Mouse (Mus musculus): ENCODE data around the gene Platr17. TPM values are rescaled to one million over a fixed set of nuclear protein-coding genes. Genes with fewer than 3 reads are reported as not detected.

The Platr17 gene
- polyA plus RNA-seq, 1 experiment: 0.47 TPM

DNA sequence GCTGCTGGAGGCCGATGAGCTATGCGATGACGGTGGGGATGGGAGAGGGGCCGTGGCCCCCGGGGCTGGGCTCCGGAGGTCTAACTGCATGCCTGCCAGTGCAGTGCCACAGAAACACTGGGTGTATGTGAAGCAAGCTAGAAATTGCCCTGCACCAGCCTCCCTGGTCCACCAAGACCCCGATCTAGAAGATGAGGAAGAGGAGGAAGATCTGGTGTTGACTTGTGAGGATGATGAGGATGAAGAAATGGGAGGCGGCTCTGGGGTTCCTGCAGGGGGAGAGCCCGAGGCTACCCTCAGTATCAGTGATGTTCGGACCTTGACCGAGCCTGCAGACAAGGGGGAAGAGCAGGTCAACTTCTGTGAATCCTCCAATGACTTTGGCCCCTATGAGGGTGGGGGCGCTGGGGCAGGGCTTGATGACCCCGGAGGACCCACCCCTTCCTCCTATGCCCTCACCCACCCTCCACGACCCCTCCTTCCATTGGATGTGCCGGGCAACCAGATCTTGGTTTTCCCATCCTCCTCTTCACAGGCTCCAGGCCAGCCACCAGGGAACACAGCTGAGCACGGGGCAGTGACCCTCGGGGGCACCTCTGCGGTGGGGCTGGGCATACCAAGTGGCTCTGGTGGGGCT is 12.8 kb downstream of the Platr17 start:
- peaks cover 17% of the 10 kb centered on the region; the same call in 1 of the 2 replicates for H3K4me1 ChIP-seq (ENCODE audit: control insufficient read depth, insufficient read depth, insufficient read length)
- whole genome bisulfite sequencing: 95% methylated on average over 18 of the region's 18 CpGs
- H3K27ac ChIP-seq (ENCODE audit: insufficient read depth, low read length): no peak overlapping the region
- no peak overlapping the region for H3K4me3 ChIP-seq (ENCODE audit: extremely low read depth, insufficient read depth, insufficient read length)
- peaks cover 25% of the 10 kb centered on the region for H3K36me3 ChIP-seq (ENCODE audit: control insufficient read depth, insufficient read depth, low read length)
- no peaks in the 10 kb centered on the region for H3K27me3 ChIP-seq (ENCODE audit: control insufficient read depth, insufficient read depth, low read length)
- DNase-seq (ENCODE audit: low read depth in 1 of 2, low spot score in 2 of 2): no peak
- TF ChIP-seq CTCF (IDR thresholded peaks at IDR 0.05; ENCODE audit: extremely low read depth, insufficient read depth, insufficient read length, insufficient replicate concordance): no peak
- no peak for TF ChIP-seq POLR2A (IDR thresholded peaks at IDR 0.05; ENCODE audit: low read depth, low read length)

DNA sequence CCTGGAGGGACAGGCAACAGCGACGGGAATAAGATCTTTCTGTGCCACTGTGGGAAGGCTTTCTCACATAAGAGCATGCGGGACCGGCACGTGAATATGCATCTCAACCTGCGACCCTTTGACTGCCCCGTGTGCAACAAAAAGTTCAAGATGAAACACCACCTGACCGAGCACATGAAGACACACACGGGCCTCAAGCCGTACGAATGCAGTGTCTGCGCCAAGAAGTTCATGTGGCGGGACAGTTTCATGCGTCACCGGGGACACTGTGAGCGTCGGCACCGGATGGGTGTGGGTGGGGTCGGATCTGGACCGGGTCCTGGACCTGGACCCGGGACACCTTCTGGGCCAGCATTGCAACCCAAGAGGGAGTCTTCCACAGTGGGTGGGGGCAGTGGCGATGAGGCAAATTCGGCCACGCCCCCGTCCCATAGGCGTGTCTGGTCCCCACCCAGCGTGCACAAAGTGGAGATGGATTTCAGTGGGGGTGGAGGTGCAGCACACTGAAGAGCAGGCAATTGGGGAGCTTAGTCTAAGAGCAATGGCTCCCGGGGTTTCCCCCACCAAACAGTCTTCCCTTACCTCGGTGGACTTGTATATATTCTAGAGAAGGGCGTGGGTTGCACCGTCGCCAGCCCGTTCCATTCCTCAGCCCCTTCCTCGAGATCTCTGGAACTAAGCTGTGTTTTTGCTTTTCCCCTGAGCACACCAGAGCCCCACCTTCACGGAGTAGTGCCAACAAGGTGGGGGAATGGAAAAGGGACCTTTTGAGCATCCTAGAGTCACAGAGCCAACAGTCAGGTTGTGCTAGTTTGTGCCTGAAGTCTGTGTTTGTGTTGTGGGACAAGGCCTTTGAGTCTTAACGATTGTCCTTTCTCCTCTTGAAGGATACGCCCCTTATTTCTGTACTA is 13.6 kb downstream of the Platr17 start:
- H3K4me1 ChIP-seq (ENCODE audit: control insufficient read depth, insufficient read depth, insufficient read length): peaks cover 17% of the 10 kb centered on the region; the same call in 1 of the 2 replicates
- WGBS: 70% methylated on average over 37 of the region's 37 CpGs
- H3K27me3 ChIP-seq (ENCODE audit: control insufficient read depth, insufficient read depth, low read length): no peaks in the 10 kb centered on the region
- DNase-seq (ENCODE audit: low read depth in 1 of 2, low spot score in 2 of 2): no peak
- peaks cover 21% of the 10 kb centered on the region for H3K36me3 ChIP-seq (ENCODE audit: control insufficient read depth, insufficient read depth, low read length)
- H3K27ac ChIP-seq (ENCODE audit: insufficient read depth, low read length): peak overlapping the region; percentile 95
- TF ChIP-seq CTCF (IDR thresholded peaks at IDR 0.05; ENCODE audit: extremely low read depth, insufficient read depth, insufficient read length, insufficient replicate concordance): no peak
- TF ChIP-seq POLR2A (IDR thresholded peaks at IDR 0.05; ENCODE audit: low read depth, low read length): no peak
- peak overlapping the region; percentile 94; the same call in 1 of the 2 replicates for H3K4me3 ChIP-seq (ENCODE audit: extremely low read depth, insufficient read depth, insufficient read length)

DNA sequence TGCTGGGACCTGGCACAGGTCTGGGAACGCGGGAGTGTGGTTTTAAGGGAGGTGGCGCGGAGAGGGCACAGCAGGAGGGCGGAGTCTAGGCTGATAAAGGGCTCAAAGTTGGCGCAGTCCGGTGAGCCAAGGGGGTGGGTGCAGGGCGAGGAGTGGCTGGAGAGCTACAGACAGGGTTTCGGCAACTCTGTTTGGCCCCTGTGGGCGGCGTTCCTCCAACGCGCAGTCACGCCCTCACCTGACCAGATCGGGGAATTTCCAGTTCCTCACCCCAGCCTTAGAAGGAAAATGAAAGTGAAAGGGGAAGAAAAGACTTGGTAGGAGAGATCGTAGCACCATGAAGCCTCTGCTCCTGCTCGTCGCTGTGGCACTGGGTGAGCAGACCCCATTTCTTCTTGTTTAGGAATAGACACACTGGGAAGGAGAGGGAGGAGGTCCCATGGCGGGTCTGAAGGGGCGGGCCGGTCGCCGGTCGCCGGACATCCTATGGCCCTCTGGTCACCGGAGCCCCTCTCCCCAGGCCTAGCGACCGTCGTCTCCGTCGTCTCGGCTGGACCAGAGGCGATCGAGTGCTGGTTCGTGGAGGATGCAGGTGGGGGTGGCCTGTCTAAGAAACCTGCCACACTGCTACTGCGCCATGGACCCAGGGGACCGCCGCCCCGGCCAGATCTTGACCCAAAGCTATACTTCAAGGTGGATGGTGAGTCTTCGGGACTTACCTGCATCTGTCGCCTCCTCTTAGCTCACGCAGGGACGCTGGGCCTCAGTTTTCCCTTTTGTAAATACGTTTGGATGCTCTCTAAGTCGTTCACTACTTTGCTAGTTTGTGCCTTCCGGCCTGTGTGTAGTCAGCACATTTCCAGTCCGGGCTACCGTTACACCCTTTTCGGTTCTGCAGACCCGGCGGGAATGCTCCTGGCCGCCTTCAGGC is 14.7 kb downstream of the Platr17 start:
- Histone ChIP-seq H3K36me3 (ENCODE audit: control insufficient read depth, insufficient read depth, low read length) (peaks cover 16% of the 10 kb centered on the region), H3K27me3 (ENCODE audit: control insufficient read depth, insufficient read depth, low read length) (no peaks in the 10 kb centered on the region), H3K4me1 (ENCODE audit: control insufficient read depth, insufficient read depth, insufficient read length) (peaks cover 17% of the 10 kb centered on the region; the same call in 1 of the 2 replicates), H3K4me3 (ENCODE audit: extremely low read depth, insufficient read depth, insufficient read length) (peak overlapping the region; percentile 94), H3K27ac (ENCODE audit: insufficient read depth, low read length) (peak overlapping the region; percentile 95)
- peak; percentile 78 for TF ChIP-seq POLR2A (IDR thresholded peaks at IDR 0.05; ENCODE audit: low read depth, low read length)
- no peak for TF ChIP-seq CTCF (IDR thresholded peaks at IDR 0.05; ENCODE audit: extremely low read depth, insufficient read depth, insufficient read length, insufficient replicate concordance)
- peak; percentile 91 for DNase-seq (ENCODE audit: low read depth in 1 of 2, low spot score in 2 of 2)
- WGBS: under 1% methylated on average over 52 of the region's 52 CpGs

DNA sequence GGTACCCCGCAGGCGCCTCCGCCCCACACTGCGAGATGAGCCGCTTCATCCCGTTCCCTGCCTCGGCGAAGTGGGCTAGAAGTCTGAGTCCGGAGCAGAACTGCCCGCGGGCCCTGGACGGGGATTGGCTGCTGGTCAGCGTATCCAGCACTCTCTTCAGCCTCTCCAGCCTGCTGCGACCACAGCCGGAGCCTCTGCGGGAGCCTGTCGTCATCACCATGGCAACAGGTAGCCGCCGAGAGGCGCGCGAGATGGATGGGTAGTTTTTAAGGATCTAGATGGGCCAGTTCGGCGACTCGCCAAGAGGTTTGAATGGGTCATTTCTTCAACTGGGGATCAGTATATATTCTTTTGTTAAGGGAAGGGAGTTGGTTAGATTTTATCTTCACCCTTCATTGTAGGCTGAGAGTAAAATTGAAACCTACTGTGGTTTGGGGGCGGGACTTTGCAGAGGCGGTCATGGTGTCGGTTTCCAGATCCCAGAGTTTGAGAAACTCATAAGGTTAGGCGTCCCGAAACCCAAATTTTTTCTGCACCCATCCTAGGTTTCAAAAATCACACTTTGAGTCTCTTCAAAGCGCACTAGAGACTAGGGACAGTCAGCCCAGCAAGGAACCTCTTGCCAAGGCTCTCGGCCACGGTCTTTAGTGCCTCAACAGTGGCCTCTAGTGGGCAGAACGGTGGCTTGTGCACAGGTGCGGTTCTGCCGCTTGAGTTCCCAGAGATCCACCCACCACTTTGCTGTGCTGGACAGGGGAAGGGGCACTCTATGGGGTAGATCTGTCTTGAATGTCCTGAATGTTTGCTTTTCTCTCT is 15.6 kb downstream of the Platr17 start:
- peak; percentile 91 for TF ChIP-seq CTCF (IDR thresholded peaks at IDR 0.05; ENCODE audit: extremely low read depth, insufficient read depth, insufficient read length, insufficient replicate concordance)
- no peak for TF ChIP-seq POLR2A (IDR thresholded peaks at IDR 0.05; ENCODE audit: low read depth, low read length)
- Histone ChIP-seq H3K27me3 (ENCODE audit: control insufficient read depth, insufficient read depth, low read length) (no peaks in the 10 kb centered on the region), H3K4me1 (ENCODE audit: control insufficient read depth, insufficient read depth, insufficient read length) (peaks cover 15% of the 10 kb centered on the region; the same call in 1 of the 2 replicates), H3K4me3 (ENCODE audit: extremely low read depth, insufficient read depth, insufficient read length) (peak overlapping the region; percentile 94), H3K27ac (ENCODE audit: insufficient read depth, low read length) (peak overlapping the region; percentile 95), H3K36me3 (ENCODE audit: control insufficient read depth, insufficient read depth, low read length) (peaks cover 18% of the 10 kb centered on the region)
- WGBS: 1% methylated on average over 36 of the region's 36 CpGs
- peak; percentile 79 to 87 for DNase-seq (ENCODE audit: low read depth in 1 of 2, low spot score in 2 of 2)

DNA sequence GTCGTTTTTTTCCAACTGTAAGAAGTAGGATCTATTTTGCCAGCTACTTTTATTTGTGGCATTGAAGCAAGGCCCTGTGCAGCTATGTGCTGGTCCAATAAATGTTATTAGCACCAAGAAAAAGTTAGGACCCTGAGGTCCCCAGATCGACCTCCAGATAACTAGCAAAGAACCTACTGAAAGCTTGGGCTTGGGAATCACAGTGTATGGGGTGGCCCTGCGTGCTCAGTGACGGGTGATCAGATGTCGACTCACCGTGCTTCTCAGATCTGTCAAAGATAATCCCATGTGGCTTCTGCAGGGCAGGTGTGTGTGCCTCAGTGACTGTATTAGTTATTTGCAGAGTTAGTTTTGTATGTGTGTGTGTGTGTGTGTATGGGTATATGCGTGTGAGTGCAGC is 16.4 kb downstream of the Platr17 start:
- no peak for DNase-seq (ENCODE audit: low read depth in 1 of 2, low spot score in 2 of 2)
- H3K27ac ChIP-seq (ENCODE audit: insufficient read depth, low read length): no peak overlapping the region
- H3K4me3 ChIP-seq (ENCODE audit: extremely low read depth, insufficient read depth, insufficient read length): no peak overlapping the region
- TF ChIP-seq POLR2A (IDR thresholded peaks at IDR 0.05; ENCODE audit: low read depth, low read length) (no peak), CTCF (IDR thresholded peaks at IDR 0.05; ENCODE audit: extremely low read depth, insufficient read depth, insufficient read length, insufficient replicate concordance) (no peak)
- H3K27me3 ChIP-seq (ENCODE audit: control insufficient read depth, insufficient read depth, low read length): no peaks in the 10 kb centered on the region
- H3K36me3 ChIP-seq (ENCODE audit: control insufficient read depth, insufficient read depth, low read length): peaks cover 27% of the 10 kb centered on the region
- WGBS: 76% methylated on average over 7 of the region's 7 CpGs
- peaks cover 15% of the 10 kb centered on the region; the same call in 1 of the 2 replicates for H3K4me1 ChIP-seq (ENCODE audit: control insufficient read depth, insufficient read depth, insufficient read length)
